Mouse (Mus musculus) bone marrow, adult 2 months (tissue): ENCODE results near the gene Atp8b3.

Experiments
- CTCF ChIP-seq: fragments of 200-500 bp; IDR thresholded peaks from 2 replicates; pipeline ENCODE4 v1.5.1; 2011; ENCODE audit warnings: low read length, control low read depth; ENCODE audit not compliant: control insufficient read depth, insufficient read depth
- POLR2A ChIP-seq: fragments of 200-500 bp; IDR thresholded peaks from 2 replicates; pipeline ENCODE4 v1.6.1; 2011; ENCODE audit warnings: low read depth, mild to moderate bottlenecking, control low read depth, low read length, borderline replicate concordance; ENCODE audit not compliant: control insufficient read depth

DNA sequence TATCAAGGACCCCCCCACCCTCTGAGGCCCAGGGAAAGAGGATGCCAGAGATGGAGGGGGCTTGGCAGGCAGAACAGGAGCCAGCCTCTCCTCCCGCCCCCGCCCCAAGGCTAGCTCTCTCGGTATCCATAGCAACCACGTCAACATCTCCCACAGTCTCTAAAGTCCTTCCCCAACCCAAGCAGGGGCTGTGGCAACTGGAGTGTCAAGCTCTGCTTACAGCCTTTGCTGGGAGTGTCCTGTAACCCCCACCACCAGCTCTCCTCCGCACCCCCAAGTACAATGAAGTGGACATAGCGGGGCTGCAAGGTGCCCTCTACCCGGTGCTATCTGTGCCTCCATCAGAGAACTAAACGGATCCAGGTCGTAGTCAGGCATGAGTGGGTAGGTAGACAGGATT lies 35.0 kb upstream of the Atp8b3 start:
- TF ChIP-seq POLR2A = no peak
- no peak for TF ChIP-seq CTCF
